Mouse (Mus musculus): ENCODE measurements around the gene Tubg2. TPM values are rescaled to one million over a fixed set of nuclear protein-coding genes. Genes with fewer than 3 reads are reported as not detected.
A peak's percentile ranks its signal among the peaks of the same experiment; 100 is the strongest.

The Tubg2 gene
- total and polyA plus RNA-seq, 3 experiments, result 2.1 to 10.5 (median 4.7) TPM

- no peak for TF ChIP-seq MAX (IDR thresholded peaks at IDR 0.05; ENCODE audit: low read length)
- TF ChIP-seq BHLHE40 (IDR thresholded peaks at IDR 0.05; ENCODE audit: low read depth, low read length), result no peak
- no peak for TF ChIP-seq CHD2 (IDR thresholded peaks at IDR 0.05; ENCODE audit: low read length)
- TF ChIP-seq ZMIZ1 (IDR thresholded peaks at IDR 0.05; ENCODE audit: low read depth, low read length), result no peak
- no peak for TF ChIP-seq TBP (conservative IDR thresholded peaks at IDR 0.05; ENCODE audit: low read depth, low read length)
- TF ChIP-seq ELF1 (IDR thresholded peaks at IDR 0.05; ENCODE audit: low read depth, low read length), result no peak
- no peak for TF ChIP-seq RCOR1 (conservative IDR thresholded peaks at IDR 0.05; ENCODE audit: low read depth, low read length)
- no peak for TF ChIP-seq HCFC1 (IDR thresholded peaks at IDR 0.05; ENCODE audit: low read depth, low read length)
- no peak for TF ChIP-seq KAT2A (IDR thresholded peaks at IDR 0.05; ENCODE audit: insufficient replicate concordance, low read length)
- no peak for TF ChIP-seq SIN3A (IDR thresholded peaks at IDR 0.05; ENCODE audit: low read length)
- no peak for TF ChIP-seq EP300 (IDR thresholded peaks at IDR 0.05; ENCODE audit: low read length)
- no peak for TF ChIP-seq USF2 (conservative IDR thresholded peaks at IDR 0.05; ENCODE audit: low read depth, low read length)
- TF ChIP-seq ZC3H11A (IDR thresholded peaks at IDR 0.05; ENCODE audit: low read depth, low read length), result no peak
- TF ChIP-seq USF1 (IDR thresholded peaks at IDR 0.05; ENCODE audit: low read depth, low read length), result no peak
- no peak overlapping the region for H3K27ac ChIP-seq (ENCODE audit: insufficient read depth, low read depth)
- H3K79me2 ChIP-seq (replicated peaks; ENCODE audit: control insufficient read depth, extremely low read depth, insufficient read depth, poor library complexity, severe bottlenecking), result no peaks in the 10 kb centered on the region
- H3K4me1 ChIP-seq (ENCODE audit: control insufficient read depth in 1 of 2, insufficient read depth in 2 of 2), result peaks cover 7 to 32% of the 10 kb centered on the region in 2 experiments
- no peak overlapping the region for H3K4me2 ChIP-seq (ENCODE audit: insufficient read depth, low read depth, poor library complexity, severe bottlenecking)
- DNase-seq (ENCODE audit: extremely low read depth), result no peak
- no peaks in the 10 kb centered on the region for H3K9me3 ChIP-seq (replicated peaks; ENCODE audit: low read length)
- no peaks in the 10 kb centered on the region for H3K27me3 ChIP-seq (replicated peaks)
- dilution Hi-C loops (cut with MboI; ENCODE audit: extremely low pct_ligation_motif_present, extremely low pct_unique_long_range_greater_than_20kb, low sequenced_read_pairs), result no loop called here
- no peaks in the 10 kb centered on the region for H3K36me3 ChIP-seq (replicated peaks in 1 of 2; ENCODE audit: control insufficient read depth in 1 of 2, insufficient read depth in 1 of 2, low read length in 1 of 2)
- H3K4me3 ChIP-seq (replicated peaks in 1 of 3; ENCODE audit: low read depth in 2 of 3, low read length in 2 of 3, poor library complexity in 1 of 3), result no peak overlapping the region
- no peak overlapping the region for H3K9ac ChIP-seq (ENCODE audit: insufficient read depth, low read depth)
- in situ Hi-C loops (cut with MboI; ENCODE audit: low pct_ligation_motif_present, low pct_unique_long_range_greater_than_20kb, low sequenced_read_pairs), result no loop called here
Observed at GRCm38 (mm10) chr11:101142215-101142967, 13.3 kb upstream of the Tubg2 start.

DNA sequence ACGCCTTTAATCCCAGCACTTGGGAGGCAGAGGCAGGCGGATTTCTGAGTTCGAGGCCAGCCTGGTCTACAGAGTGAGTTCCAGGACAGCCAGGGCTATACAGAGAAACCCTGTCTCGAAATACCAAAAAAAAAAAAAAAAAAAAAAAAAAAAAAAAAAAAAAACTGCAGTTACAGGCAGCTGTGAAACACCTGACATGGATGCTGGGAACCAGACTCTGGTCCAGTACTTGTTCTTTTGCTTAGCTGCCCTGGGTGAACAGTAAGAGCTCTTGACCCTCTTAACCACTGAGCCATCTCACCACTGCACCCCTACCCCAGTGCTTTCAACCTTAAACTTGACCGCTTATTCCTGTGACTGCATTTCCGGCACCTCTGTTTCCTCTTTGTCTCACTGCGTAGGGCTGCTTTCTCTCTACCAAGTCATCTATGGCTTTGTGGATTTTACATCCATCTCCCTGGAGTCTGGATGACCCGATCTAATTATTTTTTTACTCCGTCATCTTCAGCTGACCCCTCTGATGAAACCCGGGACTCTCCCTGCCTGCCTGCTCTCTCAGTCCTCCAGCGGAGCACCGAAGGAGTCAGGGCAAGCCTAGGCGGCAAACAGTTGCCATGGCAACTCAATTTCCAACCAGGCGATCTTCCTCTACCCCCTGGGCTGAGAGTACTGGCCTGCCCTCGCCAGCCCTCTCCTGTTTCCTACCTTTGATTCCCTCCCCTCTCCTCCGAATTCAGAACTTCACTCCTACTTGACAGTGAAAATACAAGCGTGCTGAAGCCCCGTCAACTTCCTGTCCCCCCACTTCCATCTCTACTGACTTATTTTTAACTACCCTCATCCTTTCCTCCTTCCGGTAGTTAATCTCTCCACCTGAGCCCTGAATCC is 12.1 kb upstream of the Tubg2 start:
- H3K9me3 ChIP-seq (replicated peaks; ENCODE audit: low read length), result no peaks in the 10 kb centered on the region
- H3K9ac ChIP-seq (ENCODE audit: insufficient read depth, low read depth), result peak overlapping the region; percentile 27
- peak overlapping the region; percentile 11 to 47 (median 36) for H3K4me3 ChIP-seq (replicated peaks in 1 of 3; ENCODE audit: low read depth in 2 of 3, low read length in 2 of 3, poor library complexity in 1 of 3)
- H3K36me3 ChIP-seq (replicated peaks in 1 of 2; ENCODE audit: control insufficient read depth in 1 of 2, insufficient read depth in 1 of 2, low read length in 1 of 2), result no peaks in the 10 kb centered on the region
- H3K27me3 ChIP-seq (replicated peaks), result no peaks in the 10 kb centered on the region
- no peaks in the 10 kb centered on the region for H3K79me2 ChIP-seq (replicated peaks; ENCODE audit: control insufficient read depth, extremely low read depth, insufficient read depth, poor library complexity, severe bottlenecking)
- peaks cover 11 to 41% of the 10 kb centered on the region in 2 experiments for H3K4me1 ChIP-seq (ENCODE audit: control insufficient read depth in 1 of 2, insufficient read depth in 2 of 2)
- H3K27ac ChIP-seq (ENCODE audit: insufficient read depth, low read depth), result peak overlapping the region; percentile 46
- peak overlapping the region; percentile 46 for H3K4me2 ChIP-seq (ENCODE audit: insufficient read depth, low read depth, poor library complexity, severe bottlenecking)
- DNase-seq (ENCODE audit: extremely low read depth), result peak; percentile 87
- in situ Hi-C loops (cut with MboI; ENCODE audit: low pct_ligation_motif_present, low pct_unique_long_range_greater_than_20kb, low sequenced_read_pairs), result no loop called here
- dilution Hi-C loops (cut with MboI; ENCODE audit: extremely low pct_ligation_motif_present, extremely low pct_unique_long_range_greater_than_20kb, low sequenced_read_pairs), result no loop called here
- TF ChIP-seq MAX (IDR thresholded peaks at IDR 0.05; ENCODE audit: low read length) (no peak; the same call in 1 of the 2 replicates), MXI1 (IDR thresholded peaks at IDR 0.05; ENCODE audit: low read depth, low read length) (peak; percentile 95), CHD1 (IDR thresholded peaks at IDR 0.05; ENCODE audit: low read depth, low read length) (no peak; the same call in 1 of the 2 replicates), E2F4 (IDR thresholded peaks at IDR 0.05; ENCODE audit: insufficient replicate concordance, low read depth, low read length) (no peak), IRF4 (IDR thresholded peaks at IDR 0.05; ENCODE audit: low read depth, low read length) (no peak), USF2 (conservative IDR thresholded peaks at IDR 0.05; ENCODE audit: low read depth, low read length) (no peak), RAD21 (IDR thresholded peaks at IDR 0.05; ENCODE audit: low read depth, low read length) (no peak), TBP (conservative IDR thresholded peaks at IDR 0.05; ENCODE audit: low read depth, low read length) (peak; percentile 42), JUND (conservative IDR thresholded peaks at IDR 0.05; ENCODE audit: low read depth, low read length) (no peak), SMC3 (IDR thresholded peaks at IDR 0.05; ENCODE audit: low read depth, low read length) (no peak), EP300 (IDR thresholded peaks at IDR 0.05; ENCODE audit: low read length) (peak; percentile 35; the same call in 1 of the 2 replicates), JUN (IDR thresholded peaks at IDR 0.05; ENCODE audit: insufficient read depth, low read depth, low read length) (no peak), ZC3H11A (IDR thresholded peaks at IDR 0.05; ENCODE audit: low read depth, low read length) (no peak), PAX5 (IDR thresholded peaks at IDR 0.05; ENCODE audit: low read length) (no peak), MYC (IDR thresholded peaks at IDR 0.05; ENCODE audit: low read depth, low read length) (no peak), ZKSCAN1 (IDR thresholded peaks at IDR 0.05; ENCODE audit: borderline replicate concordance, low read depth, low read length) (no peak), UBTF (IDR thresholded peaks at IDR 0.05; ENCODE audit: low read depth, low read length) (0 out of 2 replicates have a peak, but pooled peaks have one; percentile 38), SIN3A (IDR thresholded peaks at IDR 0.05; ENCODE audit: low read length) (peak; percentile 71), MAZ (IDR thresholded peaks at IDR 0.05; ENCODE audit: low read depth, low read length) (0 out of 2 replicates have a peak, but pooled peaks have one; percentile 61), NELFE (IDR thresholded peaks at IDR 0.05; ENCODE audit: low read depth, low read length) (no peak; the same call in 1 of the 2 replicates), RCOR1 (conservative IDR thresholded peaks at IDR 0.05; ENCODE audit: low read depth, low read length) (no peak)

All from CH12.LX (cell line).